Mouse (Mus musculus): ENCODE measurements around the gene Ccdc92. TPM values are rescaled to one million over a fixed set of nuclear protein-coding genes. Genes with fewer than 3 reads are reported as not detected.
A peak's percentile ranks its signal among the peaks of the same experiment; 100 is the strongest.

Gene Ccdc92
- polyA plus RNA-seq, 1 experiment from 2014 or later = 47.0 TPM

DNA sequence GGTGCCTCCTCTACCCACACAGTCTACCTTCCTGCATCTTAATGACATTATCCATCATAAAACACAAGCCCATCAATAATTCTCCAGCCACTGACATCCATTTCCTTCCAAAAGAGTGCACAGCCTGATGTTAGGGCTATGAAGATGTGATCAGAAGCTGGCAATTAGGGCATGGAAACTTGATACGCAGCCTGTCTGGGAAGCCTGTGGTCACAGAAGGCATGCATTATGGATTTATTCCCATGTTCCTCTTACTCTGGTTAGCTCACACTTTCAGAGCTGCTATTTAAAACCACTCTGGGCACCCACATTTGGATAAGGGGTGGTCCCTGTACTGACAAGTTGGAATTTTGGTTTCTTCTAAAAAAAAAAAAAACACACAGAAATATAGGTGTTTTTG lies 15.2 kb downstream of the Ccdc92 start:
- H3K4me1 ChIP-seq (ENCODE audit: control insufficient read depth, insufficient read depth, low read depth, low read length) = no peaks in the 10 kb centered on the region
- H3K36me3 ChIP-seq (ENCODE audit: control insufficient read depth, insufficient read depth, low read length) = no peaks in the 10 kb centered on the region
- ATAC-seq = no peak

DNA sequence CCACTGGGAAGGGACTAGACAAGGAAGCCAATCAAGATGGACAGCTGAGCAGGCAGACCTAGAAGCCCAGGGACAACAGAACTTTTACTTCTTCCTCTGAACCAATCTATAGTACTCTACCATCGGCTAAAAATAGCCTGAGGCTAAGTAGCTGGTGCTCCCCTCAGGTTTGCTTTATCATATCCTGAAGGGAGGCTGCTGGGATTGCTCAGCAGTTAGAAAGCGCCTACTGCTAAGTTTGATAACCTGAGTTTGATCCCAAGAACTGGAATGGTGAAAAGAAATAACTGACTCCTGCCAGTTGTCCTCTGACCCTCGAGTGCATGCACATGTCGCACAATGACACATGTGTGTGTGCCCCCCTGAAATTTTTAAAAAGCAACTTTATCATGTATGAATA lies 17.3 kb downstream of the Ccdc92 start:
- Histone ChIP-seq H3K4me1 (ENCODE audit: control insufficient read depth, insufficient read depth, low read depth, low read length) (no peaks in the 10 kb centered on the region; the same call in 1 of the 2 replicates), H3K27ac (ENCODE audit: low read depth, low read length) (no peak overlapping the region), H3K4me3 (ENCODE audit: low read length) (no peak overlapping the region), H3K36me3 (ENCODE audit: control insufficient read depth, insufficient read depth, low read length) (no peaks in the 10 kb centered on the region), H3K9me3 (ENCODE audit: control insufficient read depth, low read length) (no peaks in the 10 kb centered on the region), H3K27me3 (replicated peaks; ENCODE audit: control insufficient read depth, insufficient read depth, low read length) (no peaks in the 10 kb centered on the region), H3K9ac (ENCODE audit: low read depth, low read length) (no peak overlapping the region), H3K4me2 (ENCODE audit: low read length) (no peak overlapping the region)
- no peak for ATAC-seq
- WGBS = 77% methylated on average over 4 of the region's 4 CpGs

More for the DNA sequence above, 15.2 kb downstream of the Ccdc92 start:
- 64% methylated on average over 1 of the region's 1 CpGs for WGBS
- no peak overlapping the region for H3K27ac ChIP-seq (ENCODE audit: low read depth, low read length)
- H3K9ac ChIP-seq (ENCODE audit: low read depth, low read length) = no peak overlapping the region
- H3K9me3 ChIP-seq (ENCODE audit: control insufficient read depth, low read length) = no peaks in the 10 kb centered on the region
- H3K27me3 ChIP-seq (replicated peaks; ENCODE audit: control insufficient read depth, insufficient read depth, low read length) = no peaks in the 10 kb centered on the region
- no peak overlapping the region for H3K4me3 ChIP-seq (ENCODE audit: low read length)
- no peak overlapping the region for H3K4me2 ChIP-seq (ENCODE audit: low read length)

DNA sequence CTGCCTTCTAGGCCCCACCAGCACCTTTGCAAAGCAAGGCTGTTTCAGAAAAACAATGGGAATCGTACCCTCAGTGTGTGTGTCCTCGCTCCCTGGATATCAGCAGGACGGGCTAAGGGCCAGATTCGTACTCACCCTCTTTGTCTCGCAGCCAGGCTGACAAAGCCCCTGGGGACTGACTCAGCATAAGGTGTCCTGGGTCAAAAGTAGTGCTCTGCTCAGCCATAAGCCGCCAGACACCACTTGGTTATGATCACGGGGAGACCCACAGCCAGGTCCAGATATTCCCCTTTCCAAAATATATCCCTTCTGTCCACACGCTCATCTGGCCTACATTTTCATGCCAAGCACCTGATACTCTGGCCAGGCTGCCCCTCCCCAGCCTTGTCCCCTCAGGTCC lies 18.8 kb downstream of the Ccdc92 start:
- H3K4me3 ChIP-seq (ENCODE audit: low read length) = no peak overlapping the region
- no peak overlapping the region for H3K4me2 ChIP-seq (ENCODE audit: low read length)
- 53% methylated on average over 8 of the region's 8 CpGs for WGBS
- no peaks in the 10 kb centered on the region; the same call in 1 of the 2 replicates for H3K4me1 ChIP-seq (ENCODE audit: control insufficient read depth, insufficient read depth, low read depth, low read length)
- no peak overlapping the region for H3K27ac ChIP-seq (ENCODE audit: low read depth, low read length)
- no peaks in the 10 kb centered on the region for H3K36me3 ChIP-seq (ENCODE audit: control insufficient read depth, insufficient read depth, low read length)
- H3K9ac ChIP-seq (ENCODE audit: low read depth, low read length) = no peak overlapping the region
- no peaks in the 10 kb centered on the region for H3K27me3 ChIP-seq (replicated peaks; ENCODE audit: control insufficient read depth, insufficient read depth, low read length)
- ATAC-seq = no peak
- H3K9me3 ChIP-seq (ENCODE audit: control insufficient read depth, low read length) = no peaks in the 10 kb centered on the region

DNA sequence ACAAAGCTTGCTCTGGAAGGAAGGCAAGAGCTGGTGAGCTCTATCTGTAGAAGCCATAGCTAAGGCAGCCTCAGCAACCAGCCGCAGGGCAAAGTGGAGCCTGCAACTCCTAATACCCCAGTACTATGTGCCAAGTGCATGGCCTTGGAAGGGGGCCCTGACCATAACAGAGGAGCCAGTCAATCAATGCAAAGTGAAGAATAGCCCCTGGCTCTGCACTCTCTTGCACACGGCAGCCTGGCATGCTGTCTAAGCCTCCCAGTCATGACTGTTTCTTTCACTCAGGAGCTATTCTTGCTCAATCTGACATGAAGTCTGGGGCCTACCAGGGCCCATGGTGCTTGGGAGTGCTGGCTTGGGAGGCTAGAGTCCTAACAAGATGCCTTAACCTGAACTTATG lies 21.6 kb downstream of the Ccdc92 start:
- H3K27me3 ChIP-seq (replicated peaks; ENCODE audit: control insufficient read depth, insufficient read depth, low read length) = no peaks in the 10 kb centered on the region
- H3K9ac ChIP-seq (ENCODE audit: low read depth, low read length) = no peak overlapping the region
- H3K4me3 ChIP-seq (ENCODE audit: low read length) = no peak overlapping the region
- H3K36me3 ChIP-seq (ENCODE audit: control insufficient read depth, insufficient read depth, low read length) = peaks cover 7% of the 10 kb centered on the region
- no peak overlapping the region for H3K27ac ChIP-seq (ENCODE audit: low read depth, low read length)
- no peak overlapping the region for H3K4me2 ChIP-seq (ENCODE audit: low read length)
- ATAC-seq = peak; percentile 87
- no peaks in the 10 kb centered on the region for H3K9me3 ChIP-seq (ENCODE audit: control insufficient read depth, low read length)
- 71% methylated on average over 2 of the region's 2 CpGs for WGBS
- no peaks in the 10 kb centered on the region; the same call in 1 of the 2 replicates for H3K4me1 ChIP-seq (ENCODE audit: control insufficient read depth, insufficient read depth, low read depth, low read length)

DNA sequence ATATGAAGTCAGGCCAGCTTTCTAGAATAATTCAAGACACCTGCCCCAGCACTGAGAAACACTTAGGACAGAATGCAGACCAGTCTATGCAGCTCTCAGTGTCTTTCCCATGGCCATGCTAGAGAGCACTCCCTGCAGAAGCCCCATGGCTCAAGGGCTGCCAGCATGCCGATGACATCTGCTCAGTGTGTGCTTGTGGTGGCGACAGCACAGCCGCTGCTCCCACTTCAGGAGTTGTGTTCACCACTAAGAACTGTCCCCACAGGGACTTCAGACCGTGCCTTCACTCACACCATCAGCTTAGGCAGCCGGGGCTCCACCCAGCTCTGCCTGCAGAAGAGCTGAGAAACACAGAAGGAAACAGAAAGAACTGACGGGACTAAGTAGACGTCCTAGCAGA lies 22.0 kb downstream of the Ccdc92 start:
- H3K36me3 ChIP-seq (ENCODE audit: control insufficient read depth, insufficient read depth, low read length) = peaks cover 12% of the 10 kb centered on the region
- no peak overlapping the region for H3K27ac ChIP-seq (ENCODE audit: low read depth, low read length)
- no peak overlapping the region for H3K9ac ChIP-seq (ENCODE audit: low read depth, low read length)
- WGBS = 70% methylated on average over 7 of the region's 7 CpGs
- H3K4me1 ChIP-seq (ENCODE audit: control insufficient read depth, insufficient read depth, low read depth, low read length) = no peaks in the 10 kb centered on the region; the same call in 1 of the 2 replicates
- no peak for ATAC-seq
- no peaks in the 10 kb centered on the region for H3K27me3 ChIP-seq (replicated peaks; ENCODE audit: control insufficient read depth, insufficient read depth, low read length)
- H3K9me3 ChIP-seq (ENCODE audit: control insufficient read depth, low read length) = no peaks in the 10 kb centered on the region
- H3K4me2 ChIP-seq (ENCODE audit: low read length) = no peak overlapping the region
- no peak overlapping the region for H3K4me3 ChIP-seq (ENCODE audit: low read length)

DNA sequence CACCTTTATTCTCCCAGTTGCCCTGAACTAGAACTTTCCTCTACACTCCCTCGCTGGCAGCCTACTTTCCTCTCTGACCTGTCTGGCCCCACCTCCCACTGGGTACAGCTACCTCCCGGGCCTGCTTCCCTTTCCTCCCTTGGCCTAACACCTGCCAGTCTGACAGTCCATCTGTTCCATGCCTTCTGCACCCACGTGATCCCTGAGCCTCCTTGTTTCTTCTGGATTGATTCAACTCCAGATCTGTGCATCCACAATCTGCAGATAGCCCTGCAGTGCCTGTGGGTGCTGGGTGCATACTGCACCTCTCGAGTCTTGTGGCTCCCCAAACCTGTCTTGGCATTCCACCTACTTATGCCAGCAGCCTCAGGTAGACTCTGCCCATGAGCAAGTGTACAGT lies 25.6 kb downstream of the Ccdc92 start:
- Histone ChIP-seq H3K36me3 (ENCODE audit: control insufficient read depth, insufficient read depth, low read length) (peaks cover 12% of the 10 kb centered on the region), H3K27ac (ENCODE audit: low read depth, low read length) (no peak overlapping the region), H3K4me1 (ENCODE audit: control insufficient read depth, insufficient read depth, low read depth, low read length) (no peaks in the 10 kb centered on the region; the same call in 1 of the 2 replicates), H3K4me3 (ENCODE audit: low read length) (no peak overlapping the region), H3K9ac (ENCODE audit: low read depth, low read length) (no peak overlapping the region), H3K9me3 (ENCODE audit: control insufficient read depth, low read length) (no peaks in the 10 kb centered on the region), H3K4me2 (ENCODE audit: low read length) (no peak overlapping the region), H3K27me3 (replicated peaks; ENCODE audit: control insufficient read depth, insufficient read depth, low read length) (no peaks in the 10 kb centered on the region)
- no peak for ATAC-seq
- WGBS = 76% methylated on average over 4 of the region's 4 CpGs

DNA sequence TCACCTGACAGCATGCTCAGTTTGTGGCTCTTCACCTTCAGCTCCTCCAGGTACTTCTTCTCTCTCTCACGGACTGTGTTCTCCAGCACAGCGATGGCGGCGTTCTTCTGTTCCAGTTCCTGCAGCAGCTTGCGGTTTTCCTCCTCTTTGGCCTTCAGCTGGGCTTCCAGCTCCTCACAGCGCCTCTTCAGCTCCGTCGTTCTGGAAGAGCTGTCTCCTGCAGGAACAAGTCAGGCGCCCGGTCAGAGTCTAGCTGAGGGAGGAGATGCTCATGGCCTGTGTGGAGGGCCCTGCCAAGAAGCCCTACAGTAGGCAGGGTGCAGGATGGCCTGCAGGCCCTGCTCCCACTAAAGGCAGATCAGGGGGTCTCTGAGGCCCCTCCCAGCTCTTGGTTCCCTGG lies 26.1 kb downstream of the Ccdc92 start:
- Histone ChIP-seq H3K4me3 (ENCODE audit: low read length) (no peak overlapping the region), H3K9ac (ENCODE audit: low read depth, low read length) (no peak overlapping the region), H3K4me1 (ENCODE audit: control insufficient read depth, insufficient read depth, low read depth, low read length) (no peaks in the 10 kb centered on the region; the same call in 1 of the 2 replicates), H3K27ac (ENCODE audit: low read depth, low read length) (no peak overlapping the region), H3K4me2 (ENCODE audit: low read length) (no peak overlapping the region), H3K36me3 (ENCODE audit: control insufficient read depth, insufficient read depth, low read length) (peaks cover 12% of the 10 kb centered on the region), H3K27me3 (replicated peaks; ENCODE audit: control insufficient read depth, insufficient read depth, low read length) (no peaks in the 10 kb centered on the region), H3K9me3 (ENCODE audit: control insufficient read depth, low read length) (no peaks in the 10 kb centered on the region)
- WGBS = 92% methylated on average over 10 of the region's 10 CpGs
- no peak for ATAC-seq

DNA sequence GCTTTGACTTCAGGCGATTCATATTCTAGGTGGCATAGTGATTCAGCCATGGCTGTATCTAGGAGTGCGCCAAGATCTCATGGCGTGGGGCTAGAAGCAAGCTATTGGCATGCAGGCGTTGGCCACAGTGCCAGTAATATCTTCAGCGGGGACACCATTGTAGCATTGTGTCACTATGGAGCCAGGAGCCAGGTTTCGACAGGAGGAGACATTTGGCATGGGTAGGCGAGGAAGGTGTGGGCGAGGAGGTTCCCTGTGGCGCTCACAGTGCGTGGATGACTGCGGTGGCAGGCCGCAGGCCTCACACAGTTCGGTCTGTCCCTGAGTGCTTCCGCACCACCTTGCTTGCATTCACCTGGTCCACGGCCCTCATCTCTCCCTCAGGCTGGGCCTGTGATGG lies 27.0 kb downstream of the Ccdc92 start:
- no peaks in the 10 kb centered on the region for H3K9me3 ChIP-seq (ENCODE audit: control insufficient read depth, low read length)
- no peak overlapping the region for H3K9ac ChIP-seq (ENCODE audit: low read depth, low read length)
- no peaks in the 10 kb centered on the region for H3K4me1 ChIP-seq (ENCODE audit: control insufficient read depth, insufficient read depth, low read depth, low read length)
- peaks cover 12% of the 10 kb centered on the region for H3K36me3 ChIP-seq (ENCODE audit: control insufficient read depth, insufficient read depth, low read length)
- no peak overlapping the region for H3K4me3 ChIP-seq (ENCODE audit: low read length)
- no peaks in the 10 kb centered on the region for H3K27me3 ChIP-seq (replicated peaks; ENCODE audit: control insufficient read depth, insufficient read depth, low read length)
- 92% methylated on average over 15 of the region's 15 CpGs for WGBS
- H3K4me2 ChIP-seq (ENCODE audit: low read length) = no peak overlapping the region
- ATAC-seq = no peak
- H3K27ac ChIP-seq (ENCODE audit: low read depth, low read length) = no peak overlapping the region

DNA sequence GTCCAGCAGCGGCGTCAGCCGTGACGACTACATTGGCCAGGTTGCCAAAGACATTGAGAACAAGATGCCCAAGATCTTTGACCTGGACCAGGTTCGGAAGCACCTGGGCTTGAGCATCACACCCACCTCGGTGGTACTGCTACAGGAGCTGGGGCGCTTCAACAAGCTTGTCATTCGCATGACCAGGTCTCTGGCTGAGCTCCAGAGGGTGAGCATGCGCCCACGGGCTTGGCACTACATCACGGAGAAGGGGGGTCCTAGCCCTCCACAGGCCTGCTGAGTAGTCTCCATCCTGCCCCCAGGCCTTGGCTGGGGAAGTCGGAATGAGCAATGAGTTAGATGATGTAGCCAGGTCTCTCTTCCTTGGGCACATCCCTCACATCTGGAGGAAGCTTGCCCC lies 31.9 kb downstream of the Ccdc92 start:
- 89% methylated on average over 12 of the region's 12 CpGs for WGBS
- H3K9ac ChIP-seq (ENCODE audit: low read depth, low read length) = no peak overlapping the region
- no peak overlapping the region for H3K4me3 ChIP-seq (ENCODE audit: low read length)
- peaks cover 2% of the 10 kb centered on the region; the same call in 1 of the 2 replicates for H3K36me3 ChIP-seq (ENCODE audit: control insufficient read depth, insufficient read depth, low read length)
- no peak overlapping the region for H3K27ac ChIP-seq (ENCODE audit: low read depth, low read length)
- H3K9me3 ChIP-seq (ENCODE audit: control insufficient read depth, low read length) = no peaks in the 10 kb centered on the region
- no peaks in the 10 kb centered on the region for H3K27me3 ChIP-seq (replicated peaks; ENCODE audit: control insufficient read depth, insufficient read depth, low read length)
- H3K4me2 ChIP-seq (ENCODE audit: low read length) = no peak overlapping the region
- H3K4me1 ChIP-seq (ENCODE audit: control insufficient read depth, insufficient read depth, low read depth, low read length) = no peaks in the 10 kb centered on the region
- ATAC-seq = no peak

Measured in hindbrain, embryonic 16.5 days (tissue).